Mouse (Mus musculus): Measurements from ENCODE around the gene Olfr1378. TPM values are rescaled to one million over a fixed set of nuclear protein-coding genes. Genes with fewer than 3 reads are reported as not detected.

Gene Olfr1378
- polyA plus RNA-seq, 1 experiment = not detected

DNA sequence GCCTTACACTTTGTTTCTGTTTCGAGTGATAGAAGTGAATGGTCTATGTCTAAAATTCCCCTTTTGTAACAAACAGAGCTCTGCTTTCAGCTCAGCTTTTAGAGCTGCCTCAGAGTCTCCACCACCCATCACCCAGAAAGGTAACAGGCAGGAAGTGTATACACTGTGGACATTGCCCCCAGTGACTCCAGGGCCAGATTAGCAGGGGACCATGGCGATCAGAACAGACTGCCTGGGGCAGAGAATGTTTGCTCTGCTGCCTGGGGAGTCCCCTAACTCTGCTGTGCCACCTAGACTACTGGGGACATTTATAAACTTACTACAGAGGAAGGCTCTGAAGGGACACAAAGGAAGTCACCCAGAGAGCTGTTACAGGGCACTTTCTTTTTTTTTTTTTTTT, 50.0 kb downstream of the Olfr1378 start:
- TF ChIP-seq GATA1 (IDR thresholded peaks at IDR 0.05; ENCODE audit: low read length) = no peak

Other genes starting within 250 kb of the Olfr1378 start
- not detected in 2 replicates for gene Zfp354c, start 138.8 kb upstream of the Olfr1378 start, polyA plus RNA-seq (2012)
- gene Zfp879, start 125.0 kb upstream of the Olfr1378 start, polyA plus RNA-seq (2012) = not detected in 2 replicates
- not detected in 2 replicates for gene Grm6, start 115.8 kb upstream of the Olfr1378 start, polyA plus RNA-seq (2012)
- not detected in 2 replicates for gene Zfp454, start 78.9 kb upstream of the Olfr1378 start, polyA plus RNA-seq (2012)
- not detected in 2 replicates for gene Zfp2, start 50.4 kb upstream of the Olfr1378 start, polyA plus RNA-seq (2012)
- gene Zfp354b, start 34.9 kb upstream of the Olfr1378 start, polyA plus RNA-seq (2012) = not detected in 2 replicates
- gene 4933414I15Rik, start 22.8 kb upstream of the Olfr1378 start, polyA plus RNA-seq (2012) = not detected in 2 replicates
- not detected in 2 replicates for gene Prop1, start 12.8 kb upstream of the Olfr1378 start, polyA plus RNA-seq (2012)
- gene Olfr1377, start 15.4 kb downstream of the Olfr1378 start, polyA plus RNA-seq (2012) = not detected in 2 replicates
- gene Olfr51, start 37.1 kb downstream of the Olfr1378 start, polyA plus RNA-seq (2012) = not detected in 2 replicates
- not detected in 2 replicates for gene Olfr54, start 47.7 kb downstream of the Olfr1378 start, polyA plus RNA-seq (2012)
- gene Olfr1375, start 81.6 kb downstream of the Olfr1378 start, polyA plus RNA-seq (2012) = not detected in 2 replicates
- gene Zfp354a, start 92.7 kb downstream of the Olfr1378 start, polyA plus RNA-seq (2012) = not detected in 2 replicates